Mouse (Mus musculus) bone marrow macrophage, adult 2 months (primary cell): ENCODE measurements around the gene Sphk1.

ENCODE experiments used
- CTCF ChIP-seq: IDR thresholded peaks from 2 replicates; pipeline ENCODE4 v1.5.1; 2012; ENCODE audit warnings: low read depth, mild to moderate bottlenecking, low read length, moderate library complexity
- POLR2A ChIP-seq: IDR thresholded peaks from 2 replicates; pipeline ENCODE4 v1.6.1; 2012; ENCODE audit warnings: mild to moderate bottlenecking, low read depth, low read length, borderline replicate concordance

DNA sequence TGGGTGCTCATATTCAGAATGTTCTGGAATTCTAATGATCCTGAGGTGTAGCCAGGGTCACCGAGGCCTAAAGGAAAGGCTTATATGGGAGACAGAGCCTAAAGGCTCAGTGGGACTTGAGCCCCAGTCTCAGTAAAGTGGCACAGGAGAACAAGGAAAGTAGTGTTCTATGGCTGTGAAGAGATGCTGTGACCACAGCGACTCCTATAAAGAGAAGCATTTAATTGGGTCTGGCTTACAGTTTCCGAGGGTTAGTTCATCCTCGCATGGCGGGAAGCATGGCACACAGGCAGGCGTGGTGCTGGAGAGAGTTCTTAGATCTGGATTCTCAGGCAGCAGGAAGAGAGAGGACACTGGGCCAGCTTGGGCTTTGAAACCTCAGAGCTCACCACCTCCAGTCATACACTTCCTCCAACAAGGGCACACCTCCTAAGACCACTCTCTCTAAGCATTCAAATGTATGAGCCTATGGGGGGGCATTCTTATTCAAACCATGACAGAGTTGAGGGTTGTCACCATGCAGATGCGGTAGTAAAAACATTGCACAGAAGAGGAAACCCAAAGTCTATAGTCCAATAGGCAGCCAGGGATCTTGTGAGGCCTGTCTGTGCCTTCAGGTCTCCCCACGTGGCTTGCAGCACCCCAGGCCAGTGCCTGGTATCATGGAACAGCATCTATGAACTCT lies 1.9 kb upstream of the Sphk1 start:
- TF ChIP-seq POLR2A (no peak), CTCF (no peak)
